Mouse (Mus musculus) megakaryocyte, embryonic 14.5 days (primary cell): Measurements from ENCODE around the gene Rbbp6. TPM values are rescaled to one million over a fixed set of nuclear protein-coding genes. Genes with fewer than 3 reads are reported as not detected.
A peak's percentile ranks its signal among the peaks of the same experiment; 100 is the strongest.

Experiments used
- H3K27me3 ChIP-seq: replicated peaks from 2 replicates; pipeline ENCODE3; 2012; ENCODE audit warnings: inconsistent platforms
- H3K36me3 ChIP-seq: replicated peaks from 2 replicates; pipeline ENCODE3; 2012; ENCODE audit warnings: low read length, inconsistent platforms, mixed read lengths
- H3K4me1 ChIP-seq: 2 replicates; pipeline ENCODE4 v1.6.1; 2012; ENCODE audit warnings: inconsistent platforms
- H3K4me3 ChIP-seq: replicated peaks from 2 replicates; pipeline ENCODE3; 2012; ENCODE audit warnings: moderate library complexity, mild to moderate bottlenecking, inconsistent platforms
- H3K9me3 ChIP-seq: 2 replicates; pipeline ENCODE4 v1.6.1; 2012; ENCODE audit warnings: inconsistent platforms
- FLI1 ChIP-seq: IDR thresholded peaks from 2 replicates; pipeline ENCODE4 v1.6.1; 2012; ENCODE audit warnings: low read length, inconsistent platforms, mixed read lengths
- GATA1 ChIP-seq: IDR thresholded peaks from 3 replicates; pipeline ENCODE4 v1.6.1; 2012; ENCODE audit warnings: mixed read lengths, low read length, inconsistent platforms, borderline replicate concordance
- polyA plus RNA-seq: library from polyadenylated mRNA; stranded (reverse); fragments of >175 nt; gene quantifications from 2 replicates; pipeline ENCODE4 v1.2.3, GENCODE M21; 2012; ENCODE audit warnings: low replicate concordance; ENCODE audit not compliant: insufficient read depth

Rbbp6 gene
- polyA plus RNA-seq, 1 experiment: 48.6 TPM

GRCm38 (mm10) chr7:123006251-123006650 is 40.8 kb downstream of the Rbbp6 start:
- TF ChIP-seq GATA1: no peak
- no peak for TF ChIP-seq FLI1
- peaks cover 37% of the 10 kb centered on the region for H3K36me3 ChIP-seq
- H3K4me3 ChIP-seq: no peak overlapping the region

GRCm38 (mm10) chr7:123007743-123008142 is 42.3 kb downstream of the Rbbp6 start:
- Histone ChIP-seq H3K27me3 (peaks cover 2% of the 10 kb centered on the region), H3K4me1 (no peaks in the 10 kb centered on the region), H3K36me3 (peaks cover 22% of the 10 kb centered on the region), H3K4me3 (no peak overlapping the region), H3K9me3 (no peaks in the 10 kb centered on the region)
- TF ChIP-seq FLI1 (no peak), GATA1 (no peak)

More at GRCm38 (mm10) chr7:123006251-123006650, 40.8 kb downstream of the Rbbp6 start:
- no peaks in the 10 kb centered on the region for H3K9me3 ChIP-seq
- no peaks in the 10 kb centered on the region for H3K27me3 ChIP-seq
- H3K4me1 ChIP-seq: no peaks in the 10 kb centered on the region

- peaks cover 13% of the 10 kb centered on the region for H3K27me3 ChIP-seq
- H3K4me1 ChIP-seq: 0 out of 2 replicates have a peak, but pooled peaks cover 3% of the 10 kb centered on the region
- no peaks in the 10 kb centered on the region for H3K9me3 ChIP-seq
- no peak overlapping the region for H3K4me3 ChIP-seq
- no peaks in the 10 kb centered on the region for H3K36me3 ChIP-seq
- TF ChIP-seq FLI1 (no peak), GATA1 (no peak)
These were observed 48.0 kb downstream of the Rbbp6 start for GRCm38 (mm10) chr7:123013466-123013865.

GRCm38 (mm10) chr7:123014729-123015128 is 49.2 kb downstream of the Rbbp6 start:
- no peaks in the 10 kb centered on the region for H3K9me3 ChIP-seq
- H3K36me3 ChIP-seq: no peaks in the 10 kb centered on the region
- H3K27me3 ChIP-seq: peaks cover 13% of the 10 kb centered on the region
- TF ChIP-seq FLI1: no peak
- no peak for TF ChIP-seq GATA1
- no peak overlapping the region for H3K4me3 ChIP-seq
- 0 out of 2 replicates have a peak, but pooled peaks cover 3% of the 10 kb centered on the region for H3K4me1 ChIP-seq

GRCm38 (mm10) chr7:123017627-123018026 is 52.1 kb downstream of the Rbbp6 start:
- Histone ChIP-seq H3K4me3 (no peak overlapping the region), H3K9me3 (peaks cover 3% of the 10 kb centered on the region; the same call in 1 of the 2 replicates), H3K36me3 (no peaks in the 10 kb centered on the region), H3K27me3 (peaks cover 10% of the 10 kb centered on the region), H3K4me1 (0 out of 2 replicates have a peak, but pooled peaks cover 3% of the 10 kb centered on the region)
- TF ChIP-seq FLI1: no peak
- no peak for TF ChIP-seq GATA1

GRCm38 (mm10) chr7:123025123-123025522 is 59.6 kb downstream of the Rbbp6 start:
- Histone ChIP-seq H3K4me1 (peaks cover 6% of the 10 kb centered on the region; the same call in 1 of the 2 replicates), H3K27me3 (peaks cover 23% of the 10 kb centered on the region), H3K36me3 (no peaks in the 10 kb centered on the region), H3K9me3 (peaks cover 18% of the 10 kb centered on the region), H3K4me3 (peak overlapping the region; percentile 85)
- TF ChIP-seq GATA1 (no peak), FLI1 (no peak)

- H3K36me3 ChIP-seq: no peaks in the 10 kb centered on the region
- H3K4me1 ChIP-seq: peaks cover 16% of the 10 kb centered on the region
- H3K9me3 ChIP-seq: peaks cover 15% of the 10 kb centered on the region
- peaks cover 59% of the 10 kb centered on the region for H3K27me3 ChIP-seq
- no peak for TF ChIP-seq GATA1
- no peak for TF ChIP-seq FLI1
- no peak overlapping the region for H3K4me3 ChIP-seq
These were observed 64.8 kb downstream of the Rbbp6 start for GRCm38 (mm10) chr7:123030295-123030694.

- TF ChIP-seq FLI1: no peak
- TF ChIP-seq GATA1: no peak
- H3K4me3 ChIP-seq: peak overlapping the region; percentile 82
- no peaks in the 10 kb centered on the region for H3K36me3 ChIP-seq
- peaks cover 15% of the 10 kb centered on the region for H3K9me3 ChIP-seq
- peaks cover 59% of the 10 kb centered on the region for H3K27me3 ChIP-seq
- H3K4me1 ChIP-seq: peaks cover 13% of the 10 kb centered on the region
These were observed 65.3 kb downstream of the Rbbp6 start for GRCm38 (mm10) chr7:123030709-123031181.

- Histone ChIP-seq H3K4me1 (peaks cover 13% of the 10 kb centered on the region), H3K36me3 (no peaks in the 10 kb centered on the region), H3K4me3 (no peak overlapping the region), H3K27me3 (peaks cover 57% of the 10 kb centered on the region), H3K9me3 (peaks cover 15% of the 10 kb centered on the region)
- TF ChIP-seq GATA1 (no peak), FLI1 (no peak)
These were observed 65.8 kb downstream of the Rbbp6 start for GRCm38 (mm10) chr7:123031211-123031743.

- Histone ChIP-seq H3K27me3 (peaks cover 37% of the 10 kb centered on the region), H3K9me3 (peaks cover 3% of the 10 kb centered on the region; the same call in 1 of the 2 replicates), H3K4me1 (peaks cover 15% of the 10 kb centered on the region), H3K4me3 (no peak overlapping the region), H3K36me3 (no peaks in the 10 kb centered on the region)
- TF ChIP-seq GATA1 (no peak), FLI1 (no peak)
These were observed 69.8 kb downstream of the Rbbp6 start for GRCm38 (mm10) chr7:123035314-123035713.

- Histone ChIP-seq H3K9me3 (peaks cover 5% of the 10 kb centered on the region), H3K27me3 (peaks cover 9% of the 10 kb centered on the region), H3K4me1 (peaks cover 6% of the 10 kb centered on the region; the same call in 1 of the 2 replicates), H3K4me3 (no peak overlapping the region), H3K36me3 (no peaks in the 10 kb centered on the region)
- TF ChIP-seq GATA1: no peak
- TF ChIP-seq FLI1: no peak
These were observed 73.8 kb downstream of the Rbbp6 start for GRCm38 (mm10) chr7:123039302-123039701.
